Mouse (Mus musculus) midbrain, embryonic 16.5 days (tissue): ENCODE data around the gene Cdk17. TPM values are rescaled to one million over a fixed set of nuclear protein-coding genes. Genes with fewer than 3 reads are reported as not detected.

Source experiments
- ATAC-seq: fragments of 200-750 bp; cut with Nextera tagmentation; 2 replicates; pipeline ENCODE4 v1.8.0; 2017; ENCODE audit warnings: moderate TSS enrichment
- H3K27ac ChIP-seq: fragments of 300-500 bp; sonication (generic); 2 replicates; pipeline ENCODE4 v1.5.1; 2014; ENCODE audit warnings: mild to moderate bottlenecking, low read length, mixed read lengths
- H3K27me3 ChIP-seq: fragments of 300-500 bp; sonication (generic); 2 replicates; pipeline ENCODE4 v1.6.1; 2014; ENCODE audit warnings: low read depth, low read length, mixed read lengths; ENCODE audit not compliant: control insufficient read depth, insufficient read depth
- H3K36me3 ChIP-seq: fragments of 300-500 bp; sonication (generic); 2 replicates; pipeline ENCODE4 v1.6.1; 2014; ENCODE audit warnings: mild to moderate bottlenecking, low read length, moderate library complexity, mixed read lengths; ENCODE audit not compliant: control insufficient read depth, insufficient read depth
- H3K4me1 ChIP-seq: fragments of 300-500 bp; sonication (generic); 2 replicates; pipeline ENCODE4 v1.6.1; 2014; ENCODE audit warnings: mild to moderate bottlenecking, low read length, mixed read lengths; ENCODE audit not compliant: control insufficient read depth, insufficient read depth
- H3K4me2 ChIP-seq: fragments of 300-500 bp; sonication (generic); 2 replicates; pipeline ENCODE4 v1.6.1; 2014; ENCODE audit warnings: mild to moderate bottlenecking, low read length, mixed read lengths
- H3K4me3 ChIP-seq: fragments of 300-500 bp; sonication (generic); 2 replicates; pipeline ENCODE4 v1.5.1; 2014; ENCODE audit warnings: low read depth, mild to moderate bottlenecking, low read length, moderate library complexity, mixed read lengths
- H3K9ac ChIP-seq: fragments of 300-500 bp; sonication (generic); 2 replicates; pipeline ENCODE4 v1.6.1; 2014; ENCODE audit warnings: low read depth, low read length, mixed read lengths
- H3K9me3 ChIP-seq: fragments of 300-500 bp; sonication (generic); replicated peaks from 2 replicates; pipeline ENCODE4 v1.6.1; 2014; ENCODE audit warnings: mild to moderate bottlenecking, low read length, mixed read lengths; ENCODE audit not compliant: control insufficient read depth, poor library complexity, severe bottlenecking
- WGBS: fragments of 180-500 bp; shearing (Covaris S2); extraction: QIAGEN DNeasy Blood & Tissue Kit; methylation state at CpG from one replicate; pipeline ENCODE4 v1.1.7; 2014; 5-methylcytosine and 5-hydroxymethylcytosine counted together
- polyA plus RNA-seq: library from polyadenylated mRNA; unstranded; fragments of >200 nt; fragmentation: Nextera tagmentation; extraction: Ambion mirVana; gene quantifications from 2 replicates; pipeline ENCODE4 v1.2.1, GENCODE M21; 2015

The Cdk17 gene
- polyA plus RNA-seq, 1 experiment from 2014 or later, result 39.5 TPM

DNA sequence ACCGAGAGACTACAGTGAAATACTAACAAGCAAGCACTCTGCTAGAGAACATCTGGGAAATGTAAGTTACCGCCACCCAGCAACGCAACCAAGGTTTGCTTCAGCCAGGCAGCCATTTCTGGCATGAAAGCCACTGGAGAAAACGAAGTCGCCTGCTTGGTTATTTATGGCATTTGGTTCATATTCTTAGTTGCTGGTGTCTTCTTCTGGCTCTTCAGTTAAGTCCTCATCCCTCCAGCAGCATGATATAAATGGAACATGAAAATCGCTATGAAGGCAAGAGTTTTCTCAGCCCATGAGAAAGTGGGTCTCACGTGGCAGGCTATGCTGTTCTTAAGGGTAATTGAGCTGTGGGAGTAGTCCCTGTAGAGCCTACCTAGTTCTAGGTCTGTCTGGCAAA lies 105.8 kb downstream of the Cdk17 start:
- H3K4me3 ChIP-seq, result no peak overlapping the region
- 98% methylated on average over 7 of the region's 7 CpGs for WGBS
- H3K36me3 ChIP-seq, result no peaks in the 10 kb centered on the region
- H3K9me3 ChIP-seq, result no peaks in the 10 kb centered on the region
- no peaks in the 10 kb centered on the region for H3K27me3 ChIP-seq
- ATAC-seq, result no peak
- no peak overlapping the region for H3K27ac ChIP-seq
- H3K4me1 ChIP-seq, result peaks cover 23% of the 10 kb centered on the region
- no peak overlapping the region for H3K4me2 ChIP-seq
- no peak overlapping the region for H3K9ac ChIP-seq

DNA sequence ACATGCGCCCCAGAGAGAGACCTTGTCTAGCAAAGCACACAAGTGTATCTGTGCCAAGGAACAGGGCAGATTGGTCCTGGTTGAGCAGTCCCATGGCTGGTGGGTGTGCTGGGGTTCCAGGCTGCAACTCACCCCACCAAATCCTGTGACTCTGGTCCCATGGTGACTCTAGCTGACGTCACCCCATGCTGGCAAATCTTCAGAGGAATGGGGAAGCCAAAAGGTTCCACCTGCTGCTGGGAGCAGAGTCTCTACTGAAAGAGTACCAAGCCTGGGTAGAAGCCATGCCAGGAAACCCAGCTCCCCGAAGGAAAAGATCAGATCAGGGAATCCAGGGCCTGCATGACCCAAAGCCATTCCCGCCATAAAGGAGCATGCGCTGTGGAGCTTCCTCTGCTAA lies 106.8 kb downstream of the Cdk17 start:
- no peak for ATAC-seq
- H3K4me3 ChIP-seq, result no peak overlapping the region
- peaks cover 13% of the 10 kb centered on the region; the same call in 1 of the 2 replicates for H3K4me1 ChIP-seq
- no peaks in the 10 kb centered on the region for H3K36me3 ChIP-seq
- H3K27me3 ChIP-seq, result no peaks in the 10 kb centered on the region
- no peak overlapping the region for H3K9ac ChIP-seq
- no peak overlapping the region for H3K27ac ChIP-seq
- no peak overlapping the region for H3K4me2 ChIP-seq
- no peaks in the 10 kb centered on the region for H3K9me3 ChIP-seq
- WGBS, result 91% methylated on average over 5 of the region's 5 CpGs

DNA sequence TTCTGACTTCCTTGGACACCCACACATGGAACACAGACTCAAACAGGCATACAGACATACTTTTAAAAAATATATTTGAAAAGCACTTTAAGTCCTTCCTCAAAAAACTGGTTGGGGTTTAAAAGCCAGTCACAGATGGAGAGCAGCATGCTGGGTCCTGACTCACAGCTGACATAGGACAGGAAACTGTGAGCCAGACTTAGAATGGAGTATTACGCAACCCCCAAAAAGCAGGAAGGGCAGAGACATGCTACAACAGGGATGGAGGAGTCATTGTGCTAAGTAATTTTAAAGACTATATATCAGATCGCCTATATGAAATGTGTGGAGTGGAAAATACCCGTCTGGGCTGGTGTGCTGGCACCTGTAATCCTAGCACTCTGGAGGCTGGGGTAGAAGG lies 107.7 kb downstream of the Cdk17 start:
- Histone ChIP-seq H3K4me2 (no peak overlapping the region), H3K27me3 (no peaks in the 10 kb centered on the region), H3K9me3 (no peaks in the 10 kb centered on the region), H3K4me1 (peaks cover 9% of the 10 kb centered on the region; the same call in 1 of the 2 replicates), H3K4me3 (no peak overlapping the region), H3K9ac (no peak overlapping the region), H3K36me3 (no peaks in the 10 kb centered on the region), H3K27ac (no peak overlapping the region)
- no peak for ATAC-seq
- WGBS, result 96% methylated on average over 3 of the region's 3 CpGs

DNA sequence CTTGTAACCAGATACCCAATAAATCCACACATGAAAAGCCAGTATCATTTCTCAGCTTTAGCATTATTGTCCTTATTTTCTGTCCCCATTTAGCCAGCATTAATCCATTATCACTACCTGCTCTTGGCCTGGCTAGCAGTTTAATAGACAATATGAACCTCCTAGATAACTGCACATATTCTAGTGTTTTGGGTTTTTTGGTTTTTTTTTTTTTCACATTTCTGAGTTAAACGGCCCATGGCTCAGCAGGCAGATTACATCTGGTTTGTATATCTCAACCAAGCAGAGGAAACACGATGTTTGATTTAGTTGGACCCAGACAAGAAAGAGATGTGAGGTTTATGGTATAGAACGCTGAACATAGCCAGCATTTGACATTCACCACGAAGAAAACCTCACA lies 109.1 kb downstream of the Cdk17 start:
- ATAC-seq, result no peak
- Histone ChIP-seq H3K4me1 (peaks cover 6% of the 10 kb centered on the region; the same call in 1 of the 2 replicates), H3K4me2 (no peak overlapping the region), H3K27me3 (no peaks in the 10 kb centered on the region), H3K27ac (no peak overlapping the region), H3K9ac (no peak overlapping the region), H3K9me3 (no peaks in the 10 kb centered on the region), H3K4me3 (no peak overlapping the region), H3K36me3 (no peaks in the 10 kb centered on the region)
- 73% methylated on average over 4 of the region's 4 CpGs for WGBS

DNA sequence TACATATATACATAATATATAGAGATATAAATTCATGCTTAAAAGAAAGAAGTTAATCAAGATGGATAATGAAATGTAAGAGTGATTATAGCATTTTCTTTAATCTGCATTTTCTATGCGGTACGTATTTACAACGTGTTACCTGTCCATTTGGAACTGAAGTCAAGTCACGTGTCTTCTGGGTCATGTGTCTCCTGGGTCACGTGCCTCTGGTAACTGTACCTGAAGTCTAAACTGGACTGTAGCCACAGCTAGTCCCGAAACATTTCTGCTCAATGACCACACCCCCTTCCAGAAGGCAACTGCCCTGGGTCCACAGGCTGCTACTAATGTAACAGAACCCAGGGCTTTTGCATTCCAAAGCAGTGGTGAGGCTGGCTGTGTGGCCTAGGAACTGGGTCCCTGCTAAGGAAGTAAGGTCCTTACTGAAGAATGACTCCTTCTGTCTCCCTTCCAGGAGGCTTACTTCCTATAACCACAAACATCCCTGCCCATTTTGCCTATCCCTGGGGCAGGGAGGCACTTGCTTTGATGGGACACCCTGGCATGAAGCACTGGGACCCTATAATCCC lies 110.3 kb downstream of the Cdk17 start:
- no peak overlapping the region for H3K4me2 ChIP-seq
- H3K4me3 ChIP-seq, result no peak overlapping the region
- no peaks in the 10 kb centered on the region for H3K27me3 ChIP-seq
- no peak overlapping the region for H3K27ac ChIP-seq
- H3K4me1 ChIP-seq, result peaks cover 19% of the 10 kb centered on the region
- no peak for ATAC-seq
- no peaks in the 10 kb centered on the region for H3K9me3 ChIP-seq
- H3K36me3 ChIP-seq, result no peaks in the 10 kb centered on the region
- no peak overlapping the region for H3K9ac ChIP-seq
- 92% methylated on average over 6 of the region's 6 CpGs for WGBS

DNA sequence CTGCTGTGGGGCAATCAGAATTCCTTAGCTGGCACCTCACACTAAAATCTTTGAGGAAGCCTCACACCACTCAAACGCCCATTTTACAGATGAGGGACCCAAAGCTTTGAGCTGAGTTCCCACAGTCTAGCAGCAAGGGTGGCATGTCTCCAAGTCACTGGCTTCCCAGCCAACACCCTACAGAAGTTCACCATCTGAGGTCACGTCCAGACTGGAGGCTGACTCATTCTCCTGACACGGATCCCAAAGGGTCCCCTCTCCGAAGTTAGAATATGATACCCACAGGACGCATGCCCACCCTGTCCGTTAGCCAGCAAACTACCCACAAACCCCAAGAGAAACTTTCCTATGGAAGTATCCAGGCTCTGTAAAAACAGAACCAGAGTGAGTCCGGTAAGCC lies 111.2 kb downstream of the Cdk17 start:
- peaks cover 26% of the 10 kb centered on the region for H3K4me1 ChIP-seq
- no peak for ATAC-seq
- WGBS, result 88% methylated on average over 7 of the region's 7 CpGs
- H3K27me3 ChIP-seq, result no peaks in the 10 kb centered on the region
- no peaks in the 10 kb centered on the region for H3K9me3 ChIP-seq
- H3K4me2 ChIP-seq, result no peak overlapping the region
- no peak overlapping the region for H3K27ac ChIP-seq
- no peak overlapping the region for H3K9ac ChIP-seq
- no peak overlapping the region for H3K4me3 ChIP-seq
- no peaks in the 10 kb centered on the region for H3K36me3 ChIP-seq

DNA sequence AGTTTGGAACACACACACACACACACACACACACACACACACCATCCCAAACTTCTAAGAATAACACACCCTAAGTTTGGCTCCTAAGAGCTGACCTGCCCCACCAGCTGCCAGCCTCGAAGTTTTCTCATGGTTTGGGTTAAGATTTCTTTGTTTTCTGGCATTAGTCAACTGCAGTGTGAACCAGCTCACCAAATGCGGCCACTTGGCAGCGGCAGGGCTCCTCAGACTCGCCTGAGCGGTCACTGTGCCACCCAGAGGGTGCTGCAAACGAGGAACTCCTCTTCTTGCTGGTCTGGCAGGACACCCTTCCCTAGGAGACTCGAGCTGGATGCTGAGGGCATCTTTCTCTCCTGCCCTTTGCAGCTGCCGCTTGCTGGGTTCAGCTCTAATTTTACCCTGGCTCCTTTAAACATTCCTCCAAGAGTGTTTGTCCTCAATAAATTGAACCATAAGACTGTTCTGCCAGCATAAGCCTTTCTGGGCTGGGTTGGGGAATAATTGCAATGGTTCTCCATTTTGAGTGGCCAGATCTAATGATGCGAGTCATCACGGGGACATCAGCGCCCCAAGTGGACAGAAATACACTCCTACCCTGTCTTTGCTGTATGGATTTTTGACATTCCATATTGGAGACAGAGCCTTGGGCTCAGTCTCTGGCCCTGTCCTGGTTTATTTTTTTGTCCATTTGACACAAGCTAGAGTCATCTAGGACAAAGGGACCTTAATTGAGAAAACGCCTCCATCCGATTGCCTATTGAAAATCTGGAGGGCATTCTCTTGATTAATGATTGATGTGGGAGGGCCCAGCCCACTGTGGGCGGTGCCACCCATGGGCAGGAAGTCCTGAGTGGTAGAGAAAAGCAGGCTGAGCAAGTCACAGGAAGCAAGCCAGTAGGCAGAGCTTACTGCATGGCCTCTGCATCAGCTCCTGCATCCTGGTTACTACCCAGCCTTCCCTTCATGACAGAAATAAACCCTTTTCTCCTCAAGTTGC lies 112.6 kb downstream of the Cdk17 start:
- H3K9me3 ChIP-seq, result no peaks in the 10 kb centered on the region
- no peak overlapping the region for H3K9ac ChIP-seq
- no peak overlapping the region for H3K4me3 ChIP-seq
- no peaks in the 10 kb centered on the region for H3K27me3 ChIP-seq
- no peak overlapping the region for H3K27ac ChIP-seq
- WGBS, result 83% methylated on average over 14 of the region's 14 CpGs
- no peak overlapping the region for H3K4me2 ChIP-seq
- H3K4me1 ChIP-seq, result peaks cover 31% of the 10 kb centered on the region
- ATAC-seq, result no peak
- no peaks in the 10 kb centered on the region for H3K36me3 ChIP-seq

DNA sequence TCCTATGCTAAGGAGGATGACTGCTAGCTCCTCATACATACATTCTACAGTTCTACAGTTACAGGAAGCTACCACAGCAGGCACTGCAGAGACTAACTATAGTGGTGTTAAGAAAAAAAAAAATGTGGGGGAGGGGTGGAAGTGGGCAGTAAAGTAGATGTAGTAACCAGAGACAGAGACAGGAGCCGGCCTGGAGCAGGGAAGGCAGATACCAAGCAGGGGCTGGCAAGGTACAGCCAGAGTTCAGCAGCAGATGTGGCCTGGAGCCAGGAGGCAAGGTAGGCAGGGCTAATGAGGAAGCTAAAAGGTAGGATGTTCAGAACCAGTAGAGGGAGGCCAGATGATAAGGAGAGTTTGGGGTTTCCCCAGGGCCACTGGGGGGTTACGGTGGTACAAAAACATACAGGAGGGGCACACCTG lies 113.6 kb downstream of the Cdk17 start:
- no peaks in the 10 kb centered on the region for H3K9me3 ChIP-seq
- H3K9ac ChIP-seq, result no peak overlapping the region
- WGBS, result 76% methylated on average over 2 of the region's 2 CpGs
- H3K4me2 ChIP-seq, result no peak overlapping the region
- H3K27ac ChIP-seq, result no peak overlapping the region
- H3K27me3 ChIP-seq, result no peaks in the 10 kb centered on the region
- no peak overlapping the region for H3K4me3 ChIP-seq
- ATAC-seq, result no peak
- H3K36me3 ChIP-seq, result no peaks in the 10 kb centered on the region
- H3K4me1 ChIP-seq, result peaks cover 31% of the 10 kb centered on the region
